Mouse (Mus musculus) forebrain, embryonic 16.5 days (tissue): ENCODE results near the gene Ap1m2. TPM values are rescaled to one million over a fixed set of nuclear protein-coding genes. Genes with fewer than 3 reads are reported as not detected.

Experiments
- ATAC-seq: fragments of 200-750 bp; cut with Nextera tagmentation; 2 replicates; pipeline ENCODE4 v1.8.0; 2017; ENCODE audit warnings: mild to moderate bottlenecking, moderate library complexity
- H3K27ac ChIP-seq: fragments of 300-500 bp; sonication (generic); 2 replicates; pipeline ENCODE4 v1.5.1; 2014; ENCODE audit warnings: low read length, control low read depth
- H3K27me3 ChIP-seq: fragments of 300-500 bp; sonication (generic); replicated peaks from 2 replicates; pipeline ENCODE4 v1.6.1; 2014; ENCODE audit warnings: low read length; ENCODE audit not compliant: control insufficient read depth, insufficient read depth
- H3K36me3 ChIP-seq: fragments of 300-500 bp; sonication (generic); 2 replicates; pipeline ENCODE4 v1.6.1; 2014; ENCODE audit not compliant: control insufficient read depth, insufficient read depth
- H3K4me1 ChIP-seq: fragments of 300-500 bp; sonication (generic); replicated peaks from 2 replicates; pipeline ENCODE4 v1.6.1; 2014; ENCODE audit warnings: low read length; ENCODE audit not compliant: control insufficient read depth, insufficient read depth
- H3K4me2 ChIP-seq: fragments of 300-500 bp; sonication (generic); 2 replicates; pipeline ENCODE4 v1.6.1; 2014; ENCODE audit warnings: mild to moderate bottlenecking, low read length, control low read depth
- H3K4me3 ChIP-seq: fragments of 300-500 bp; sonication (generic); replicated peaks from 2 replicates; pipeline ENCODE4 v1.5.1; 2014; ENCODE audit warnings: mild to moderate bottlenecking, low read length, control low read depth
- H3K9ac ChIP-seq: fragments of 300-500 bp; sonication (generic); replicated peaks from 2 replicates; pipeline ENCODE4 v1.6.1; 2014; ENCODE audit warnings: low read depth, low read length, control low read depth
- H3K9me3 ChIP-seq: fragments of 300-500 bp; sonication (generic); 2 replicates; pipeline ENCODE4 v1.6.1; 2016; ENCODE audit warnings: low read length; ENCODE audit not compliant: control insufficient read depth
- WGBS: fragments of 180-500 bp; shearing (Covaris S2); extraction: QIAGEN DNeasy Blood & Tissue Kit; methylation state at CpG from one replicate; pipeline ENCODE4 v1.1.7; 2014; 5-methylcytosine and 5-hydroxymethylcytosine counted together
- polyA plus RNA-seq: library from polyadenylated mRNA; unstranded; fragments of >200 nt; fragmentation: Nextera tagmentation; extraction: Ambion mirVana; gene quantifications from 2 replicates; pipeline ENCODE4 v1.2.1, GENCODE M21; 2015

Ap1m2 gene
- polyA plus RNA-seq, 1 experiment from 2014 or later, result 2.9 TPM

- Histone ChIP-seq H3K4me1 (peaks cover 30% of the 10 kb centered on the region), H3K9me3 (no peaks in the 10 kb centered on the region), H3K9ac (peak within 1 kb of the TSS; percentile 68), H3K27me3 (no peaks in the 10 kb centered on the region), H3K27ac (peak within 1 kb of the TSS; percentile 81), H3K4me2 (peak within 1 kb of the TSS; percentile 75), H3K36me3 (peaks cover 3% of the 10 kb centered on the region), H3K4me3 (peak within 1 kb of the TSS; percentile 68)
- ATAC-seq, result peak; percentile 78
- under 1% methylated on average over 59 of the region's 59 CpGs for WGBS
These were observed 24.4 kb downstream of the Ap1m2 start, which contains the start of gene Kri1 for GRCm38 (mm10) chr9:21287571-21288402. Kri1 (minus strand) TSS chr9:21287969.

DNA sequence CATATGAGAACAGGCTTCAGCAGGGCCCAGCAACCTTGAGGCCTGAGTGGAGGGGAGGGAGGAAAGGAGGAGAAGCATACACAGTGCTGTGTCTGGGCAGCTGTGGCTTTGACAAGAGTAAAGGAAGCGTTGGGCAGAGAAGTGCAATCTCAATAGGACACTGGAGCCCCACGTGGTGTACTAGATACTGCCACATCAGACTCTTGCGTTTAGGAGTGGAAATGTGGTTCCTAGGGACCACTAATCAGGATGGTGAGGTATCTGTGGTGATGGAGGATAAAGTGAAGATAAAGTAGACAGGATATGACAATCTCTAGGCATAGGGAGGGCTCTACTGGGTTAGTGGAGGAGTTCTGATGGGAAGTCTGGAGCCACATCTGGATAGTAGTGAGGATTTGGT is 25.4 kb downstream of the Ap1m2 start:
- peak overlapping the region; percentile 68; the same call in 1 of the 2 replicates for H3K9ac ChIP-seq
- 63% methylated on average over 3 of the region's 3 CpGs for WGBS
- H3K4me2 ChIP-seq, result peak overlapping the region; percentile 75
- H3K9me3 ChIP-seq, result no peaks in the 10 kb centered on the region
- no peak for ATAC-seq
- H3K4me3 ChIP-seq, result peak overlapping the region; percentile 68
- H3K36me3 ChIP-seq, result peaks cover 5% of the 10 kb centered on the region
- H3K27ac ChIP-seq, result no peak overlapping the region
- peaks cover 30% of the 10 kb centered on the region for H3K4me1 ChIP-seq
- H3K27me3 ChIP-seq, result no peaks in the 10 kb centered on the region

GRCm38 (mm10) chr9:21283994-21284393 is 28.1 kb downstream of the Ap1m2 start:
- no peaks in the 10 kb centered on the region for H3K9me3 ChIP-seq
- no peak overlapping the region for H3K4me3 ChIP-seq
- H3K27ac ChIP-seq, result no peak overlapping the region
- H3K4me1 ChIP-seq, result peaks cover 20% of the 10 kb centered on the region
- no peak overlapping the region for H3K4me2 ChIP-seq
- WGBS, result 86% methylated on average over 3 of the region's 3 CpGs
- no peaks in the 10 kb centered on the region for H3K27me3 ChIP-seq
- peaks cover 14% of the 10 kb centered on the region for H3K36me3 ChIP-seq
- ATAC-seq, result no peak
- H3K9ac ChIP-seq, result no peak overlapping the region

DNA sequence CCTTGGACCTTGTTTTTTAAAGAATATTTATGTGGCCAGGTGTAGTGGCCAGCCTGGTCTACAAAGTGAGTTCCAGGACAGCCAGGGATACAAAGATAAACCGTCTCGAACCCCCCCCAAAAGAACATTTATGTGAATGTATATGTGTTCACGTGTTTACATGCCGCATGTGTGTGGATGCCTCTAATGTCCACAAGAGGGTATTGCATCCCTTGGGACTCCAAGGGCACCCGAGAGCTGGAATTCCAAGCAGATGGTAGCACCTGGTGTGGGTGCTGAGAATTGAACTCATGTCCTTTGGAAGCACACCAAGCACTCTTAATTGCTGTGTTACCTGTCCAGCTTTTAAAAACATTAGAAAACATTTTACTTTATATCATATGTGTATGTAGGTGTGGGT is 28.5 kb downstream of the Ap1m2 start:
- Histone ChIP-seq H3K4me2 (no peak overlapping the region), H3K9ac (no peak overlapping the region), H3K27ac (no peak overlapping the region), H3K36me3 (peaks cover 15% of the 10 kb centered on the region), H3K9me3 (no peaks in the 10 kb centered on the region), H3K27me3 (no peaks in the 10 kb centered on the region), H3K4me3 (no peak overlapping the region), H3K4me1 (peaks cover 16% of the 10 kb centered on the region)
- no peak for ATAC-seq
- WGBS, result 89% methylated on average over 5 of the region's 5 CpGs

DNA sequence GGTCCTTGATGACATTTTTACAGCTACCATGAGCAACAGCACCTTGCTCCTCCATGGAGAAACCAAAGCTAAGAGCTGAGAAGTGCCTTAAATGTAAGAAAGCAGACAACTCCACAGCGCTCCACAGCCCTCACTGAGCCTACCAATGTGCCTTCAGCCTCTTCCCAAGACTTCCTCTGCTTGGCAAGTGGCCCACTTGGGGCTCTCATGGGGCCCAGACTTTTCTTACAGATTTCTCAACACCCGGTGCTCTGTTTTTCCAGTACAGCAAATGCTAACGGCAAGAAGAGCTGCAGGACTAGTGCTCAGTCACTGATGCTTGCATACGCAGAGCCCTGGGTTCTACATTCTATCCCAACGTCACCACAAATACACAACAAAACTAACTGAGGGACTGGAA is 34.4 kb downstream of the Ap1m2 start:
- H3K9me3 ChIP-seq, result no peaks in the 10 kb centered on the region
- no peak overlapping the region for H3K27ac ChIP-seq
- no peak overlapping the region for H3K4me3 ChIP-seq
- H3K4me2 ChIP-seq, result no peak overlapping the region
- no peaks in the 10 kb centered on the region for H3K27me3 ChIP-seq
- peaks cover 50% of the 10 kb centered on the region for H3K36me3 ChIP-seq
- 91% methylated on average over 5 of the region's 5 CpGs for WGBS
- no peak overlapping the region for H3K9ac ChIP-seq
- H3K4me1 ChIP-seq, result no peaks in the 10 kb centered on the region
- no peak for ATAC-seq

- H3K4me1 ChIP-seq, result no peaks in the 10 kb centered on the region
- no peaks in the 10 kb centered on the region for H3K27me3 ChIP-seq
- H3K36me3 ChIP-seq, result peaks cover 53% of the 10 kb centered on the region
- H3K9ac ChIP-seq, result no peak overlapping the region
- WGBS, result 89% methylated on average over 8 of the region's 8 CpGs
- no peak overlapping the region for H3K4me2 ChIP-seq
- no peak for ATAC-seq
- H3K27ac ChIP-seq, result no peak overlapping the region
- no peaks in the 10 kb centered on the region for H3K9me3 ChIP-seq
- H3K4me3 ChIP-seq, result no peak overlapping the region
These were observed 35.8 kb downstream of the Ap1m2 start for GRCm38 (mm10) chr9:21276307-21276706.

- 95% methylated on average over 12 of the region's 12 CpGs for WGBS
- H3K36me3 ChIP-seq, result peaks cover 48% of the 10 kb centered on the region
- no peak overlapping the region for H3K4me3 ChIP-seq
- H3K9ac ChIP-seq, result no peak overlapping the region
- H3K9me3 ChIP-seq, result no peaks in the 10 kb centered on the region
- H3K27ac ChIP-seq, result no peak overlapping the region
- H3K27me3 ChIP-seq, result no peaks in the 10 kb centered on the region
- H3K4me2 ChIP-seq, result no peak overlapping the region
- H3K4me1 ChIP-seq, result no peaks in the 10 kb centered on the region
- no peak; the same call in 1 of the 2 replicates for ATAC-seq
These were observed 36.4 kb downstream of the Ap1m2 start for GRCm38 (mm10) chr9:21275727-21276126.

GRCm38 (mm10) chr9:21275013-21275710 is 37.0 kb downstream of the Ap1m2 start:
- Histone ChIP-seq H3K36me3 (peaks cover 47% of the 10 kb centered on the region), H3K9me3 (no peaks in the 10 kb centered on the region), H3K4me2 (no peak overlapping the region), H3K27me3 (no peaks in the 10 kb centered on the region), H3K4me1 (no peaks in the 10 kb centered on the region), H3K9ac (no peak overlapping the region), H3K4me3 (no peak overlapping the region), H3K27ac (no peak overlapping the region)
- no peak for ATAC-seq
- 84% methylated on average over 7 of the region's 7 CpGs for WGBS

DNA sequence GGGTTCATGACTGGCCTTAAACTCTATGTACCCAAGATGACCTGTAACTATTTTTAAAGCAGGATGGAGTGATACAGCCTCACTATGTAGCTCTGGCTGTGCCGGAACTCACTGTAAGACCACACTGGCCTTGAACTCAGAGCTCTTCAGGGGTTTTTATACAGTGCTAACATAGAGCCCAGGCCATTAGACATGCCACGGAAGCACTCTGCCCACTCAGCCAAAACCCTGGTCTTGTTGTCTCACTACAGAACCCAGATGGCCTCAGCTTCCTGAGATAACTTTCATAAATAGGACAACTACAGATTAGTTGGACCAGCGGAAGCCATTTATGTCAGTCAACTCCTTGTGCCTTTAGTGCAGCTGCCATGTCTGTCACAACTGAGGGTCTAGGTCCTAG is 37.8 kb downstream of the Ap1m2 start:
- Histone ChIP-seq H3K27me3 (no peaks in the 10 kb centered on the region), H3K9ac (no peak overlapping the region), H3K27ac (no peak overlapping the region), H3K4me3 (no peak overlapping the region), H3K4me2 (no peak overlapping the region), H3K36me3 (peaks cover 47% of the 10 kb centered on the region), H3K9me3 (no peaks in the 10 kb centered on the region), H3K4me1 (no peaks in the 10 kb centered on the region)
- WGBS, result 92% methylated on average over 3 of the region's 3 CpGs
- ATAC-seq, result no peak
